Mouse (Mus musculus) CH12.LX (cell line): ENCODE measurements around the gene Keg1. TPM values are rescaled to one million over a fixed set of nuclear protein-coding genes. Genes with fewer than 3 reads are reported as not detected.

Experiments
- DNase-seq: peaks from one replicate; pipeline ENCODE4 v3.0.0-alpha.2; 2013; ENCODE audit errors: extremely low read depth
- H3K27ac ChIP-seq: 2 replicates; pipeline ENCODE4 v1.5.1; 2012; ENCODE audit warnings: low read depth, mild to moderate bottlenecking, control low read depth, moderate library complexity; ENCODE audit not compliant: insufficient read depth
- H3K27me3 ChIP-seq: replicated peaks from 2 replicates; pipeline ENCODE3; 2012; ENCODE audit warnings: inconsistent platforms
- H3K36me3 ChIP-seq, 2 experiments: replicated peaks in 1 of 2; 2 replicates each; pipeline versions ENCODE3 to v1.6.1; 2012; ENCODE audit warnings: inconsistent platforms in 1 of 2, low read length in 1 of 2, mild to moderate bottlenecking in 1 of 2, mixed read lengths in 1 of 2, moderate library complexity in 1 of 2; ENCODE audit not compliant: control insufficient read depth in 1 of 2, insufficient read depth in 1 of 2
- H3K4me1 ChIP-seq, 2 experiments: 2 replicates each; pipeline ENCODE4 v1.6.1; 2012; ENCODE audit warnings: inconsistent platforms in 1 of 2, moderate library complexity in 1 of 2; ENCODE audit not compliant: insufficient read depth in 2 of 2, control insufficient read depth in 1 of 2
- H3K4me2 ChIP-seq: 2 replicates; pipeline ENCODE4 v1.6.1; 2012; ENCODE audit warnings: low read depth, mild to moderate bottlenecking, control low read depth; ENCODE audit not compliant: poor library complexity, insufficient read depth, severe bottlenecking
- H3K4me3 ChIP-seq, 3 experiments: fragments of 150-350 bp in 1 of 3; sonication (generic) in 1 of 3; replicated peaks in 1 of 3; 2 replicates each; pipeline versions ENCODE3 to v1.5.1; 2011 to 2012; ENCODE audit warnings: low read depth in 2 of 3, low read length in 2 of 3, mild to moderate bottlenecking in 2 of 3, moderate library complexity in 2 of 3, control low read depth in 1 of 3, improper control_type of control experiment in 1 of 3, inconsistent platforms in 1 of 3, mixed read lengths in 1 of 3; ENCODE audit not compliant: poor library complexity in 1 of 3
- H3K79me2 ChIP-seq: replicated peaks from 2 replicates; pipeline ENCODE4 v1.6.1; 2012; ENCODE audit warnings: mild to moderate bottlenecking, moderate library complexity; ENCODE audit not compliant: control insufficient read depth, poor library complexity, insufficient read depth, severe bottlenecking; ENCODE audit errors: extremely low read depth
- H3K9ac ChIP-seq: 2 replicates; pipeline ENCODE4 v1.6.1; 2012; ENCODE audit warnings: low read depth, mild to moderate bottlenecking, control low read depth, moderate library complexity; ENCODE audit not compliant: insufficient read depth
- H3K9me3 ChIP-seq: replicated peaks from 2 replicates; pipeline ENCODE3; 2012; ENCODE audit warnings: low read length, inconsistent platforms, mixed read lengths
- BHLHE40 ChIP-seq: IDR thresholded peaks from 2 replicates; pipeline ENCODE4 v1.6.1; 2011; ENCODE audit warnings: mild to moderate bottlenecking, low read depth, low read length, improper control_type of control experiment
- CHD2 ChIP-seq: IDR thresholded peaks from 2 replicates; pipeline ENCODE4 v1.6.1; 2011; ENCODE audit warnings: low read length, improper control_type of control experiment
- CTCF ChIP-seq, 2 experiments: IDR thresholded peaks in 1 of 2; conservative IDR thresholded peaks in 1 of 2; 2 replicates each; pipeline ENCODE4 v1.5.1; 2011 to 2012; ENCODE audit warnings: low read depth in 2 of 2, low read length in 2 of 2, improper control_type of control experiment in 1 of 2, inconsistent platforms in 1 of 2, mild to moderate bottlenecking in 1 of 2, moderate library complexity in 1 of 2
- E2F4 ChIP-seq: IDR thresholded peaks from 2 replicates; pipeline ENCODE4 v1.6.1; 2011; ENCODE audit warnings: low read depth, low read length, improper control_type of control experiment; ENCODE audit not compliant: insufficient replicate concordance
- ELF1 ChIP-seq: IDR thresholded peaks from 2 replicates; pipeline ENCODE4 v1.6.1; 2014; ENCODE audit warnings: low read depth, mild to moderate bottlenecking, inconsistent platforms, low read length, improper control_type of control experiment
- EP300 ChIP-seq: IDR thresholded peaks from 2 replicates; pipeline ENCODE4 v1.6.1; 2011; ENCODE audit warnings: low read length, improper control_type of control experiment
- JUND ChIP-seq: conservative IDR thresholded peaks from 2 replicates; pipeline ENCODE4 v1.6.1; 2011; ENCODE audit warnings: low read depth, low read length, improper control_type of control experiment
- KAT2A ChIP-seq: IDR thresholded peaks from 2 replicates; pipeline ENCODE4 v1.6.1; 2012; ENCODE audit warnings: low read length, improper control_type of control experiment, inconsistent platforms; ENCODE audit not compliant: insufficient replicate concordance
- MAFK ChIP-seq: IDR thresholded peaks from 2 replicates; pipeline ENCODE4 v1.6.1; 2011; ENCODE audit warnings: low read length, improper control_type of control experiment; ENCODE audit not compliant: insufficient replicate concordance
- MAX ChIP-seq: IDR thresholded peaks from 2 replicates; pipeline ENCODE4 v1.6.1; 2011; ENCODE audit warnings: low read length, improper control_type of control experiment
- MAZ ChIP-seq: IDR thresholded peaks from 2 replicates; pipeline ENCODE4 v1.6.1; 2012; ENCODE audit warnings: low read depth, mild to moderate bottlenecking, inconsistent platforms, low read length, improper control_type of control experiment, moderate library complexity
- MEF2A ChIP-seq: IDR thresholded peaks from 2 replicates; pipeline ENCODE4 v1.6.1; 2014; ENCODE audit warnings: low read depth, mild to moderate bottlenecking, inconsistent platforms, low read length, improper control_type of control experiment, borderline replicate concordance
- NRF1 ChIP-seq: IDR thresholded peaks from 2 replicates; pipeline ENCODE4 v1.6.1; 2014; ENCODE audit warnings: low read depth, mild to moderate bottlenecking, inconsistent platforms, low read length, improper control_type of control experiment, moderate library complexity
- PAX5 ChIP-seq: IDR thresholded peaks from 2 replicates; pipeline ENCODE4 v1.6.1; 2012; ENCODE audit warnings: low read length, inconsistent platforms, mixed read lengths
- POLR2A ChIP-seq: IDR thresholded peaks from 2 replicates; pipeline ENCODE4 v1.6.1; 2011; ENCODE audit warnings: low read depth, mild to moderate bottlenecking, improper control_type of control experiment, low read length
- SMC3 ChIP-seq: IDR thresholded peaks from 2 replicates; pipeline ENCODE4 v1.6.1; 2011; ENCODE audit warnings: low read depth, low read length, improper control_type of control experiment
- TBP ChIP-seq: conservative IDR thresholded peaks from 2 replicates; pipeline ENCODE4 v1.6.1; 2011; ENCODE audit warnings: low read depth, low read length, improper control_type of control experiment
- TCF12 ChIP-seq: IDR thresholded peaks from 2 replicates; pipeline ENCODE4 v1.6.1; 2014; ENCODE audit warnings: low read depth, mild to moderate bottlenecking, inconsistent platforms, low read length, improper control_type of control experiment
- UBTF ChIP-seq: IDR thresholded peaks from 2 replicates; pipeline ENCODE4 v1.6.1; 2012; ENCODE audit warnings: low read depth, mild to moderate bottlenecking, inconsistent platforms, low read length, improper control_type of control experiment, moderate library complexity
- USF1 ChIP-seq: IDR thresholded peaks from 2 replicates; pipeline ENCODE4 v1.6.1; 2014; ENCODE audit warnings: low read depth, mild to moderate bottlenecking, inconsistent platforms, low read length, improper control_type of control experiment
- ZC3H11A ChIP-seq: IDR thresholded peaks from 2 replicates; pipeline ENCODE4 v1.6.1; 2012; ENCODE audit warnings: low read depth, mild to moderate bottlenecking, inconsistent platforms, low read length, improper control_type of control experiment
- ZKSCAN1 ChIP-seq: IDR thresholded peaks from 2 replicates; pipeline ENCODE4 v1.6.1; 2012; ENCODE audit warnings: low read depth, inconsistent platforms, low read length, improper control_type of control experiment, borderline replicate concordance
- dilution Hi-C: fragments of 300-500 bp; cut with MboI; formaldehyde crosslinking; loops from 2 replicates; pipeline ENCODE4 v1.14.3; 2020; ENCODE audit warnings: low sequenced_read_pairs; ENCODE audit not compliant: extremely low pct_unique_long_range_greater_than_20kb, extremely low pct_ligation_motif_present
- in situ Hi-C: fragments of 300-500 bp; cut with MboI; formaldehyde crosslinking; loops from 3 replicates; pipeline ENCODE4 v1.14.3; 2019; ENCODE audit warnings: low sequenced_read_pairs, low pct_ligation_motif_present, low pct_unique_long_range_greater_than_20kb, mixed read lengths
- polyA plus RNA-seq: library from polyadenylated mRNA; unstranded; fragments of >175 nt; gene quantifications from 2 replicates; pipeline ENCODE4 v1.2.1, GENCODE M21; 2012; ENCODE audit warnings: low read depth; ENCODE audit not compliant: insufficient read length
- total RNA-seq, 2 experiments: library from RNA; depleted of rRNA; stranded (reverse); fragments of 300-350 nt in 1 of 2; fragments of >200 nt in 1 of 2; gene quantifications; 2 replicates each; pipeline ENCODE4 v1.2.3; 2012 to 2014

Gene Keg1
- total and polyA plus RNA-seq, 3 experiments: not detected

- Histone ChIP-seq H3K27me3 (no peaks in the 10 kb centered on the region), H3K36me3 (no peaks in the 10 kb centered on the region), H3K79me2 (no peaks in the 10 kb centered on the region), H3K27ac (no peak overlapping the region), H3K9ac (no peak overlapping the region), H3K9me3 (no peaks in the 10 kb centered on the region), H3K4me3 (no peak overlapping the region), H3K4me2 (no peak overlapping the region), H3K4me1 (0 out of 4 replicates have a peak, but pooled peaks cover 0 to 3% of the 10 kb centered on the region in 2 experiments)
- dilution Hi-C loops: no loop called here
- no peak for TF ChIP-seq CHD2
- TF ChIP-seq E2F4: no peak
- TF ChIP-seq ELF1: no peak
- no peak for TF ChIP-seq JUND
- no peak for TF ChIP-seq EP300
- no peak for TF ChIP-seq BHLHE40
- TF ChIP-seq MEF2A: no peak
- TF ChIP-seq UBTF: no peak
- TF ChIP-seq NRF1: no peak
- TF ChIP-seq KAT2A: no peak
- TF ChIP-seq MAX: no peak
- no peak for TF ChIP-seq SMC3
- no peak for TF ChIP-seq POLR2A
- no peak for TF ChIP-seq TCF12
- TF ChIP-seq USF1: no peak
- TF ChIP-seq MAFK: no peak
- TF ChIP-seq ZKSCAN1: no peak
- TF ChIP-seq PAX5: no peak
- no peak for TF ChIP-seq MAZ
- TF ChIP-seq CTCF (conservative IDR thresholded peaks at IDR 0.05 in 1 of 2, IDR thresholded peaks at IDR 0.05 in 1 of 2; ENCODE audit: low read depth in 2 of 2, low read length in 2 of 2): no peak
- in situ Hi-C loops: no loop called here
- no peak for DNase-seq
Observed at GRCm38 (mm10) chr19:12731950-12732349, 36.4 kb downstream of the Keg1 start.

DNA sequence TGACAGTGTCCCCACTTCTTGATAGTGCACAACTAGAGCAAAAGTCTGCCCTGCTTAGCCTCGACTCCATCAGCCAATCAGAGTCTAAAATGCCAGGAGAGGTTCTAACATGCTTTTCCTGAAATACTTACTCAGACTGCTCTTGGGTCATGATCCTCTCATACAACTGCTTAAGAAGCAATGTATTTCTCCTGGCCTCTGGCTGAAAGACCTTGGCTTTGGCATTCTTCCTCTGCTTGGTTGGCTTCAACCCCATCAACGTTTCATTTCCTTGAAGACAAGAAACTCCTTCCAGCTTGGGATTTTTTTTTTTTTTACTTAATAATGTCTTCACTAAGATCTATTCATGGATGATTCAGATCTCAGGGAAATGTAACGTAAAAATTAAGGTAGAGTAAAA, 60.7 kb downstream of the Keg1 start:
- no peaks in the 10 kb centered on the region for H3K27me3 ChIP-seq
- no peaks in the 10 kb centered on the region for H3K9me3 ChIP-seq
- H3K79me2 ChIP-seq: no peaks in the 10 kb centered on the region
- no peak overlapping the region for H3K9ac ChIP-seq
- H3K27ac ChIP-seq: no peak overlapping the region
- dilution Hi-C loops: no loop called here
- H3K4me2 ChIP-seq: no peak overlapping the region
- in situ Hi-C loops: no loop called here
- H3K36me3 ChIP-seq: no peaks in the 10 kb centered on the region
- H3K4me1 ChIP-seq: no peaks in the 10 kb centered on the region
- no peak overlapping the region for H3K4me3 ChIP-seq
- TF ChIP-seq CHD2 (no peak), TBP (no peak), ZC3H11A (no peak)
- DNase-seq: no peak
